Mouse (Mus musculus): ENCODE results near the gene Snapc1.
A peak's percentile ranks its signal among the peaks of the same experiment; 100 is the strongest.

The Snapc1 gene

DNA sequence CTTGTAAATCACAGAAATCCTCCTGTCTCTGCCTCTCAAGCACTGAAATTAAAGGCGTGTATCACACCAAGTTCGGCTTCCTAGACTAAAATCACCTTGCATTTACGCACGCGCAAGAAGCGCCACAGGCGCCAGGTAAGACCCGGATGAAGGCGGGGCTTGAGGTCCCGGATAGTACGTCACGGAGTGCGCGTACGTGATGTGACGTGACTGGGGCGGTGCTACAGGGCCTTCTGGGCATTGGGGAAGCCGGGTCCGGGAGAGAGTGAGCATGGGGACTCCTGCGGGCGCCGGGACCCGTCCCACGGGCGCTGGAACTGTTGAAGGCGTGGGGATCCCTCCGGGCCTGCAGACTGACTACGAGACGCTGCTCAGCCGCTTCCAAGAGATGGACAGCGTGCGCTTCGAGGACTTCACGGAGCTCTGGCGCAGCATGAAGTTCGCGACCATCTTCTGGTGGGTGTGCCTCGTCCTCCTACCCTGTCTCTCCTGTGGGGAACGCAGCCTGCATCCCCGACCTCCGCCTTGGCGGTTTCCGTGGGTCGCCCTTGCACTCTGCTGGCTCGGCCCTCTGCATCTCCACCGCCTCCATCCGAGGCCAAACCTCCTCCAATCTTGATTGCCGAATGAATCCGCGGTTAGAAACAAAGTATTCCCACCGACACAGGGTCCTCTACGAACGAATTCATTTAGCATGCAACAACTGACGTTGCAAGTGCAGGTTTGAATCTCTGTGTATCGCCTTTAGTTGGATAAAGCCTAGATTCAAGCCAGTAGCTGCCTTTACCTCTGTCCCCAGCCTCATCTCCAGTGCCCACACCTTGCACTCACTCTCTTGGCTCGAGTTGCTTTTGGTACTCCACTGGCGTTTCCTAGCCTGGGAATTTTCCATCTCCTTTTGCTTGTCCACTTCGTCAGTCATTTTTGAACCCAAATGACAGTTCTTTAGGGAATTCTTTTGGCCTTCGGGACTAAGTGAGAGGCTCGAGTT is at the start of gene Snapc1:
TSS of gene Snapc1 (plus strand) at position 191 of the 991 bp plus-strand sequence.
- DNase-seq (ENCODE audit: low read depth, low spot score) = peak; percentile 94

DNA sequence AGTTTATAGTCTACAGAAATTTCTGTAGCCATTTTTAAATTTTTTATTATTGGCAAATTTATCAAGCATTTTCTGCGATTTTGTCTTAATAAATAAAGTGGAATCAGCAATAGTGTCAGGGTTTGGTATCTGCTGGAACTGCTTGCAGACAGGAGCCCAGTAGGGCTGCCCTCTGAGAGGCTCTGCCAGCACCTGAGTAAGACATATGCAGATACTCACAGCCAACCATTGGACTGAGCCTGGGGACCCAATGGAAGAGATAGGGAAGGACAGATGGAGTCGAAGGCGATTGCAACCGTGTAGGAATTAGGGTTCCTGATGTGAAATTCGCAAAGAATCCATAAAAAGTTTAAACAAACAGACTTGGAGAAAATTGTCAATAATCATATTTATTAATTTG is 45.8 kb upstream of the Snapc1 start:
- no peak for DNase-seq (ENCODE audit: low read depth, low spot score)

DNA sequence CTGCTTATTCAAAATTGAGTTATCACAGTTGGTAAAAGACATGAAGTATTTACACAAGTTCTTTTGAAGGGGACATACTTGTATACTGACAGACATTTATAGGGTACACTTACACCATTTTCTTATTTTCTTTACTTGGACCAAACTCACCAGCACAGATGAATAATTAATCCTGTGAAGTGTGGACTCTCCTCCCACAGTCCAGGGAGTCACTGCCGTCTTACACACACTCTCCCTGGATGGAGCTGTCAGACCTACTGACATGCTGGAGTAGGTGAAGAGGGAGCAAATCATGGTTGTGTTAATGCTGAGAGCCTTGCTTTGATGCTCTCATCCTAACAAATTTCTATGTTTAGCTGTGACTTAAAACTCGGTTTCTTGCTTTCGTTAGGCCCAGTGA is 34.0 kb upstream of the Snapc1 start:
- DNase-seq (ENCODE audit: low read depth, low spot score) = no peak

DNA sequence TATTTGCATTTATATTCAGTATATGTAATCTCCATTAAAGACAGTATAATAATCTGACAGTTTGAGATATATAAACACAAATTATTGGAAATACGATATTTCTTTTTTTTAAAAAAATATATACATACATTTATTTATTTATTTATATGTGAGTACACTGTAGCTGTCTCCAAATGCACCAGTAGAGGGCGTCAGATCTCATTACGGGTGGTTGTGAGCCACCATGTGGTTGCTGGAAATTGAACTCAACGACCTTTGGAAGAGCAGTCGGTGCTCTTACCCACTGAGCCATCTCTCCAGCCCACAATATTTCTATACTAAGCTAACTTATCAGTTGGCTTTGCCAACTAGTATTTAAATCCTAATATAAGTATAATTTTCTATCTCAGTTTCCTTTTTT is 33.0 kb upstream of the Snapc1 start:
- DNase-seq (ENCODE audit: low read depth, low spot score) = no peak

DNA sequence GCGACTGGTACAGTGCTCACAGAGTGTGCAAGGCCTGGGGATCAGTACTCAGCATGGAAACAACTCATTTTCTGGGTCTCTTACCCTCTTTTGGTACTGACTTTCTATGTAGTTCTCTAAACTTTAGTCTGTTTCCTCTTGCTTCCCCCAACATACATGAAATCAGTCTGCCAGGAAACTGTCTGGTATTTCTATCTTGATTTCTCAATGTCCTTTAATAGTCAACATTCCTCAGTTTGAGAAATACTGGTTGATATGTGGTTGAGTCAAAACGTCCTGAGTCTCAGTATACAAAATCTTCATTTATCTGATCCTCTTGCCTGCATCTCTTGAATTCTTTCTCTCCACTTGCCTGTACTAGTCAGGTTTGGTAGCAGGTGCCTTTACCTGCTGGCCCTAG is 29.8 kb upstream of the Snapc1 start:
- DNase-seq (ENCODE audit: low read depth, low spot score) = no peak

DNA sequence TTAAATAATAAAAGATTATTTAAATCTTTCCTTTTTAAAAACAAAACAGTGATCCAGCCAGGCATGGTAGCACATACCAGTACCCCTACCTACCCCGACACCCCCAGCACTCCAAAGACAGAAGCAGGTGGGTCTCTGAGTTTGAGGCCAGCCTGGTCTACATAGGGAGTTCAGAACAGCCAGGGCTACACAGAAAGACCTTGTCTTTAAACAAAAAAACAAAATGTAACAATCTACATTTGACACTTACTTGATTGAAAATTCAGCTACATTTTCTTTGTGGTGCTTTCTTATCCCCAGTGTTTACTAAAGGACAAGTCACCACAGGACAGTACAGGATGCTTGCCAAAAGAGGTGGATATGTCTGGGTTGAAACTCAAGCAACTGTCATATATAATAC is 26.9 kb upstream of the Snapc1 start, which contains the start of gene Gm49321:
TSS of gene Gm49321 (plus strand) at position 301 of the 400 bp plus-strand sequence.
- no peak for DNase-seq (ENCODE audit: low read depth, low spot score)

DNA sequence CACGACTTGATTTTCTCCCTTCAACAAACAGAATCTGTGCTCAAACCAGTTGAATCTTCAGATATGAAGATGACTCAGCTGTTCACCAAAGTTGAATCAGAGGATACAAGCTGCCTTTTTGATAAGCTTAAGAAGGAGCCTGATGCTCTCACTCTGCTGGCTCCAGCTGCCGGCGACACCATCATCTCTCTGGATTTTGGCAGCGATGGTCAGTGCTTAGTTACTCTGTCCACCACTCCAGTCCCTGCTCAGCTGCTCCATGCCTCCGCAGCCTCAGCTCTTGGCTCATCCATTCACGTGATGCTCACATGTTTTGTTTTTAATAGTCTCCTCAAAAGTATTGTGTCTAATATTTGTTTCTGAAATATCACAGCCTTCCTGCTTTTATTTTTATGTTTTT is 24.7 kb upstream of the Snapc1 start:
- no peak for DNase-seq (ENCODE audit: low read depth, low spot score)

DNA sequence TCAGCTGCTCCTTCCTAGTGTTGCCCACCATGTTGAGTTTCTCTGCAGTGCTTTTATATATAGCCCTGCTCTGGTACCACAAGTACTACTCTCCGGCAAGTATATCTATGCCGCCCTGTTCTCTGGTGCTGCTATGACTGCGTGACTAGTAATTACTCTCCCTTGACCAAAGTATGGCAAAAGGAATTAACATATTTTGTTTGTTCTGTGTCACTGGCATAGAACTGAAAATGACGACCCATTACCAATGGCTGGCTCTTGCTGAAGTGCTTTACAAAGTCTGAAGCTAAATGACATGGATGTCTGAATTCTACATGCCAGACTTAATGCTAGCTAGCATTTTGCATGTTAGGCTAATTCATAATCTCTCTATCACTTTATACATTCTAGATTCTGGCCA is 15.9 kb upstream of the Snapc1 start:
- no peak for DNase-seq (ENCODE audit: low read depth, low spot score)

DNA sequence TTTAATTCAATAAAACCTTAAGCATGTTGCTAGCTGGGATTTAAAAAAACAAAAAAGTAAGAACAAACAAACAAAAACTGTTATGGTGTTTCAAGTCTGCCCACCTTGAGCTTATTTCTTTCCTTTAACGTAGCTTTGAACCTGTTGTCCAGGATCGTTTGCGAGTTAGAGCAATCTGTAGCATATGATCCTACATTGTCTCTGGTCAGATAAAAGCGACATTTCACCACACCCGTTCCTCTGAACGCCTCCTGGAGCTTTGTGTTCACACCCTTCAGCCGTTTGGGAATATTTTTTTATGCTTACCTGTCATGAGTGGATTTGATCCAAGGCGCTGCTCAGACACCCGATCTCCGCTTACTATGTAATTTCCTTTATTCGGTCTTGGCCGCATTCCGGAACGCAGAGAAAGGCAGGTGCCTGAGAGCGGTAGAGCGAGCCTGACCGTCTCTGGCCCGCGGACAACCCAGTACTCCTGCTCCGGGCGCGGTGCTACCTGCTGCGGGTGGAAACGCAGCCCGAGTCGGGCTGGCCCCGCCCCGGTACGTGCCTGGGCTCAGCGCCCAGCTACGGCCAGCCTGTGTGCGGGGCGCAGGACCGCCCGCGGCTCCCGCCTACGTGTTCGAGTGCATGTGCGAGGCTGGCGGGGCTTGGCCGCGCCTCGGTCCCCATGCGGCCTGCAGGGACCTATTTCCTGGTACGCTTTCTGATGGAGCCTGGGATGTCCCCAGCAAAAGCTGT is 14.8 kb upstream of the Snapc1 start:
- peak; percentile 30 for DNase-seq (ENCODE audit: low read depth, low spot score)

DNA sequence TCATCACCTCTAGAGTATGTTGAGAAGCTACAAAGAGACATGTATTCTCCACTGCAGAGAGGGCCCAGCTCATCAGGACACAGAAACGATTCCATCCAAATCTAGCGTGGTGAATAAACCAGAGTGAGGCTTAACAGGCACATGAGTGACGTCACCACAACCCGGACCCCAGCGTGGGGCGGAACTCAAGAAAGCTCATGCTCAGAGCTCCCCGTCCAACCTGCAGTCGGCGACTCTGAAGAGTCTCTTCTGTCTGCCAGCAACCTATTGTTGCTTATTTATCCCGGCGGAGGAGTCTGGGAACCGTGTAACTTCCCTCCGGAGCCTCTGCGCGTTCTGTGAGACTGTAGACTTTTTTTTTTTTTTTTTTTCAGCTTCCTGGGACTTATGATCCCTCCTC is 11.4 kb upstream of the Snapc1 start:
- no peak for DNase-seq (ENCODE audit: low read depth, low spot score)

DNA sequence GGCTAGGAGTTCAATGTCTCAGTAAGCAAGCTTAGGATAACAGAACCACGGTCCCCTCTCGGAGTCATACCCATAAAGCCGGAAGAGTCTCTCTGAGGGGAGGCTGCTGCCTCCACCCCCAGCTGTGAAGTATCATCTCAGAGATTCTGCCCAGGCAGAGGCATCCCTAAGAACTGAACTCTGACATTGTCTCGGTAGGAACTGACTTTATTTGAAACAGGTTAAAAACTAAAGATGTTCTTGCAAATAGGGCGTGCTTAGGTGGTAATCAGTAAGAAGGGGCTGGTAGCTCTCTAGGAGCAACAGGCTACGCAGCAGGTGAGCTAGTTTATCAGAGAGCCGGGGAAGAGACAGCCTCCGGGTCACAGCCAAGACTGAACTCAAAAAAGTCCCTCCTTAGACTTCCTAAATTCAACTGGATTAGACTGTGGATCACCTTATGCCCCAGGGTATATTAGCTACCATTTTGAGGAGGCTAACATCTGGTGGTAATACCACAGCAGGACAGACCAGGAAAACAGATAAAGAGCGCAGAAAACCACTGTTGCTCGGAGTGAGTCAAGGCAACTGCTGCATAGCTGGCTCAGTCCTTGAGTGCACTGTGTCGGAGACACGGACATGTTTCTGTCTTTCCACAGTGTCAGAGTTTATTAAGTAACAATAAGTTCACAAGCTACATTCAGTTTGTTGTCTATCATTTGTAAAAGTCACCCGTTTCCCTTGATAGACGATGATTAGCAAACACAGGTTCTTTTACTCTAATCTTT is 10.7 kb upstream of the Snapc1 start:
- DNase-seq (ENCODE audit: low read depth, low spot score) = no peak

DNA sequence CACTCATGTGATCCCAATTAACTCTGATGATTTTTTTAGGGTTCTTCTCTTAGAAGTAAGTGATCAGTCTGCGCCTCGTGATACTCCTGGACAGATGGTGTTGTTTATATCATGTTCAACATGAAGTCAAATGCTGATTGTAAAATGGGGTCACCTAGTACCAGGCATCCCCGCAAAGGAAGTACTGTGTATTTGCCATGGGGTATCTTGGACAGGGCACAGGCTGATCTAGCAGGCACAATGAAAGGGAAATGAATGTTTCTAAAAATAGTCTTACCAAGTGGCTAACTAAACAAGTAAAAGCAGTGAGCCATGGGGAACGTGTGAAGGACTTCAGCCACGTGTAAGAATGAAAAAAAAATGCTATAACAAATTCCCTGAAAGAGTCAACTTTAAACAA is 9.5 kb upstream of the Snapc1 start:
- DNase-seq (ENCODE audit: low read depth, low spot score) = no peak

DNA sequence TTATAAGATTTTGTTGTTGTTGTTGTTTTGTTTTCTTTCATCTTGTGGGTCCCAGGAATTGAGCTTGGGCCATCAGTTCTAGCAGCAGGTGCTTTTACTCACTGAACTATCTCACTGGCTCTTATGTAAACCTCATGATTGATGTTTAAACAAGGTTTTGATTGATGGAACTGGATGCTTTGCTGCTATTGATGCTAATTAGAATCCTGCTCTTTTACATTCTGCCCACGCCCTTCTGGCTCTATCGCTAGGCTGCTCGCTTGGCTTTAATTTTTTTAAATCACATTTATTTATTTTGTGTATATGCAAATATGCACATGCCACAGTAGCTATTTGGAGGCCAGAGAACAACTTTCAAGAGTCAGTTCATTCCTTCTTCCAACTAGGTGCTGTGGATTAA is 6.6 kb upstream of the Snapc1 start:
- no peak for DNase-seq (ENCODE audit: low read depth, low spot score)

DNA sequence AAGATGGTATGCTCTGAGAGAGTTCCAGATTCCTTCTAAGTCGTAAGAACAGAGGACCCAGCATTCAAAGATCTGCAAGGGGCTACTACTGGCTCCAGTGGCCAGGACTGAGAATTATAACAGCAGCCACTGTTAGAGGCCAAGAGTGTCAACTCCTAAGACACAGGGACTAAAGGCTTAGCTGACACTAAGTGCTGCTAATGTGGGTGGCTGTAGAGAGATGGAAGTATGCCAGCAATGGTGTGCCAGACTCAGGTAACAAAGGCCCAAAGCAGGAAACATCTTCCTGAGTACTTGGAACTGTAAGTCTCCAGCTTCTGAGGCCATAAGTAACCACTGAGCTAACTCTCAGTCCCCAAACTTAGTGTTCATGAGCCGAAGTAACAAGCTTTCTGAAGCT is 5.5 kb upstream of the Snapc1 start:
- no peak for DNase-seq (ENCODE audit: low read depth, low spot score)

DNA sequence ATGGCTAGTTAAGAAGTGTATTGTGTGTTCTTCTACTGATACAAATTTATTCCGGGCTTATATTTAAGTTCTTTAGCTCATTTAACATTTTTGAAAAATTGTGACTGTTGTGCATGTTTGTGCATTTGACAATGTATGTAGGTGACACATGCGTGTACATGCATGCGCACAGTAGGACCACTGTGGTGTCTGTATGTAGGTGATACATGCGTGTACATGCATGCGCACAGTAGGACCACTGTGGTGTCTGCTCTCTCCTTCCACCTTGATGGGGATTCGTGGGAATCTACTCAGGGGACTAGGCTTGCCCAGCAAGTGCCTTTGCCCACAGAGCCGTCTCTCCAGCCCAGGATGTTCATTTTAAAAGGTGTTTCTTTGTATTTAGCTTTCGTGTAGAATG is 4.9 kb downstream of the Snapc1 start:
- no peak for DNase-seq (ENCODE audit: low read depth, low spot score)

DNA sequence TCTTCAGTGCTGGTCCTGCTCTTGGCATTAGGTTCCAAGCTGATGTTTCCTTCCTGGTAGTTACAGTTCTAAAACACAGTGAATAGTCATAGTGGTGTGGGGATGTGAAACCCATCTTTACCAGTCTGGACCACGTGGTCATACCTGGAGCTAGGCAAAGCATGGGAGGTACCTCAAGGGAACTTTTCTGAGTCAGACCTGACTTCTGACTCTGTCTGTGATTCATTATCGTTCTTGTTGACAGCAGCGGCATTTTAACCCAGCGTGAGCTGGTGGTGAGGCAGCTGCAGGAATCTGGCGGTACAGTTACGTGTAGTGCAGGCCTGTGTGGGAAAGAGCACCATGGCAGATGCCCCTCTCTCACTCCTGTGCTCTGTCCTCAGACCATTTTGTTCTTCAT is 10.3 kb downstream of the Snapc1 start:
- DNase-seq (ENCODE audit: low read depth, low spot score) = no peak

DNA sequence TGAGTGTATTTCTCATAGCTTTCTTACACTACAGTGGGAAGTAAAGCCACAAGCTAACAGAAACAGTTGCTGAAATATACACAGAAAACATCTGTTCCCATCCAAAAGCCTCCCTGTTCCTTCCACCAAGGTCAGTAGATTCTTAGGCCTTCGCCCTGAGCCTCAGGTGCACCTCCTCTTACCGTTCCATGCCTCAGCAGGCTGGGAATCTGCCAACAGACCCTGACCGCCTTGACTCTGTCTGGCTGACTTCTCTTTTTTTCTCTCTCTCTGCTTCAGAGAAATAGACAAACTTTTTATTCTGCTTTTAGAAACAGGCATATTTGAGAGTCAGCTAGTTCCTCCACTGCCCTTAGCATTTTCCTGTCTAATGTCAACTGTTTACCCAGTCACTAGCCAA is 13.9 kb downstream of the Snapc1 start:
- DNase-seq (ENCODE audit: low read depth, low spot score) = no peak

DNA sequence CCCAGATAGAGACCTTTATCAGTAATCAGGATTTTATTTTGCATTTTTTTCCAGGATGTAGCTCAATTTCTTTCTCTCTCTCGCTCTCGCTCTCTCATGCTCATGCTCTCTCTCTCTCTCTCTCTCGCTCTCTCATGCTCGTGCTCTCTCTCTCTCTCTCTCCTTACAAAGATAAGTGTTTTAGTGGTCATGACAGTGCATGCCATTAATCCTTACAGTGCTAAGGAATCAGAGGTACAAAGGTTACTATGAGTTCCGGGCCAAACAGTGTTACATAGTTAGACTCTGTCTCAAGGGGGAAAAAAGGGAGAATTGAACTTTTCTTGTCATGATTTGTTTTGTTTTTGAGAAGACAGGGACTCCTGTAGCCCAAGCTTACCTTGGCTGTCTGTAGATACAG is 15.4 kb downstream of the Snapc1 start:
- DNase-seq (ENCODE audit: low read depth, low spot score) = no peak

DNA sequence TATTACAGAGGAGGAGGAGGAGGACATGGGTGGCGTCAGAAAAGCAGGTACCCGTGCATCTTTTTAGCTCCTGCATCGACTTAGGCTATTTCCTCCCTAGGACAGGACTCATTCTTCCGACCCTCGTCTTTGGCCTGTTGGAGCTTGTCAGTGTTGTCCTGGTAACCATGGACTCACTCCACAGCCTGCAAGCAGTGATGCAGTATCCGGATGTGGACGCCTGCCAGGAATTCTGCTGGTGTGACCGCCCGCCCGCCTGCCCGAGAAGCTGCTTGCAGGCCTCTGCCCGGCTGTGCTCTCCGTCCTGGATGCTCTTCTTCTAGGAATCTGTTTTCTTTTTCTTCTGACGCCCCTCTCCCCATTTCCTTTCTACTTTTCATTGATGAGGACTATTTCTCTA is 18.3 kb downstream of the Snapc1 start:
- DNase-seq (ENCODE audit: low read depth, low spot score) = peak; percentile 66

DNA sequence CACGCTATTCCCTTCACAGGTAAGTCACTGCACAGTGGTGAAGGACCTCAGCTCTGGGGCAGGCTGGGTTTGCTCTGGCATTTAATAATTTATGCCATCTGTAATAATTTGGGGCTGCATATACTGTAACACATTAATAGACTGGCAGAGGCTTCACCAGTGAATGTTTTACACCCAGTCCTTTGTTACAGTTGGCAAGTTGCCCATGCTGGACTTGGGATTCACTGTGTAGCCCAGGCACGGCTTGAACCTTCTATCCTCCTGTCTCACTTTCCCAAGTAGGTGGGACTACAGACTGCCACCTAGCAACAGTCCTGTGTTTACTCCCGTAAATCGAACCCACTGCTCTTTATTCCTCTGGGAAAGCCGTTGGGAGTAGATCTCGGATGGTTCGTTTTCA is 22.0 kb downstream of the Snapc1 start:
- DNase-seq (ENCODE audit: low read depth, low spot score) = no peak

DNA sequence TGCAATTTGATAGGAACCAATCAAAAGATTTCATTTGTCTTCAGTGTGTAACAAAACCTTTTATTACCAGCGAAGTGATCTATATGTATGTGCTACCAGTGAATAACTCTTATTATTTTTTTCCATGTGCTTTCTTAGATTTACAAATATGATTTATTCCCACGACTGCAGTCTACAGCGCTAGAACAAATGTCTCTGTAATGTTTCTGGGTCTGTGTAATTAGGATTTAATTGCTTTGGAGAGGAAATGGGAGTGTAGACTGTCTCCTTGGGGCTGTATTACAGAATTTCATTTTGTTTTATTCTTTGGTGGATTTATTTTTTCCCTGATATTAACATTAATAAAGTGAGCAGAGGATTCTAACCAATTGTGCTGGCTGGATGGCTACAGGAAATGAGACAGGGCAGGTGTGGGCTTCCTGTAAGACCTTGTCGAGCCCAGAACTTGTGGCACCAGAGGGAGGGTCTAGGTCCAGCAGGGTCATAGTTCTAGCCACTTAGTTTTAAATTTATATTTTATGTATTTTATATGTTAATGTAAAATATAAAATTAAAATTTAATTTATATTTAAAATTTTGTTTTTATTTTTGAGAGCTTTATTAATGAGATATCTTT is 24.2 kb downstream of the Snapc1 start:
- no peak for DNase-seq (ENCODE audit: low read depth, low spot score)

DNA sequence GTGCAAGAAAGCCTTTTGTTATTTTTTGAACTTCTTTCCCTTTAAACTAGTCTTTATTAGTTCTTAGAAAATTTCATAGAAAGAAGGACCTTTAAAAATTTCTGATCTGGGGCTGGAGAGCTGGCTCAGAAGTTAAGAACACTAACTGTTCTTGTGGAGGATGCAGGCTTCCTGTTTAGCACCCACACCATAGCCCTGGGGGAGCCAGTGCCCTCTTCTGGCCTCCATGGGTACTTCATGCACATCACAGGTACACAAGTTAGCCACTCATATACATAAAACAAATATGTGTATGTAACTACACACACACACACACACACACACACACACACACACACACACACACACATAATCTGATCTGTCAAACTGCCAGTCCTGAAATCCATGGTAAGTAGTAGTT is 25.3 kb downstream of the Snapc1 start:
- DNase-seq (ENCODE audit: low read depth, low spot score) = no peak

Measured in retina, postnatal 7 days (tissue).